Mouse (Mus musculus): Measurements from ENCODE around the gene Ncs1.

Gene Ncs1

GRCm38 (mm10) chr2:31245051-31245450, 572 bp upstream of the Ncs1 start:
- no peak for DNase-seq (ENCODE audit: low spot score in 2 of 2)

GRCm38 (mm10) chr2:31246251-31246971, 788 bp downstream of the Ncs1 start:
- DNase-seq (ENCODE audit: low spot score in 2 of 2): no peak

GRCm38 (mm10) chr2:31248856-31249255, 3.2 kb downstream of the Ncs1 start:
- no peak for DNase-seq (ENCODE audit: low spot score in 2 of 2)

- DNase-seq (ENCODE audit: low spot score in 2 of 2): no peak
Measured at GRCm38 (mm10) chr2:31252167-31252566, 6.5 kb downstream of the Ncs1 start.

GRCm38 (mm10) chr2:31253463-31253862, 7.8 kb downstream of the Ncs1 start:
- no peak for DNase-seq (ENCODE audit: low spot score in 2 of 2)

- DNase-seq (ENCODE audit: low spot score in 2 of 2): no peak
Measured at GRCm38 (mm10) chr2:31254806-31255205, 9.2 kb downstream of the Ncs1 start.

GRCm38 (mm10) chr2:31255952-31256938, 10.6 kb downstream of the Ncs1 start:
- DNase-seq (ENCODE audit: low spot score in 2 of 2): peak; percentile 79 to 86

GRCm38 (mm10) chr2:31257096-31257495, 11.5 kb downstream of the Ncs1 start:
- no peak for DNase-seq (ENCODE audit: low spot score in 2 of 2)

- peak; percentile 51 to 53 for DNase-seq (ENCODE audit: low spot score in 2 of 2)
Measured at GRCm38 (mm10) chr2:31258609-31259366, 13.2 kb downstream of the Ncs1 start.

- DNase-seq (ENCODE audit: low spot score in 2 of 2): no peak
Measured at GRCm38 (mm10) chr2:31259367-31259920, 13.8 kb downstream of the Ncs1 start.

- no peak for DNase-seq (ENCODE audit: low spot score in 2 of 2)
Measured at GRCm38 (mm10) chr2:31260549-31260948, 14.9 kb downstream of the Ncs1 start.

- DNase-seq (ENCODE audit: low spot score in 2 of 2): no peak
Measured at GRCm38 (mm10) chr2:31263039-31263461, 17.4 kb downstream of the Ncs1 start.

GRCm38 (mm10) chr2:31263746-31264378, 18.2 kb downstream of the Ncs1 start:
- no peak for DNase-seq (ENCODE audit: low spot score in 2 of 2)

- no peak for DNase-seq (ENCODE audit: low spot score in 2 of 2)
Measured at GRCm38 (mm10) chr2:31267447-31267846, 21.8 kb downstream of the Ncs1 start.

- no peak for DNase-seq (ENCODE audit: low spot score in 2 of 2)
Measured at GRCm38 (mm10) chr2:31268631-31269030, 23.0 kb downstream of the Ncs1 start.

GRCm38 (mm10) chr2:31269188-31269587, 23.6 kb downstream of the Ncs1 start:
- no peak for DNase-seq (ENCODE audit: low spot score in 2 of 2)

- no peak for DNase-seq (ENCODE audit: low spot score in 2 of 2)
Measured at GRCm38 (mm10) chr2:31269847-31270246, 24.2 kb downstream of the Ncs1 start.

- no peak for DNase-seq (ENCODE audit: low spot score in 2 of 2)
Measured at GRCm38 (mm10) chr2:31270470-31270869, 24.8 kb downstream of the Ncs1 start.

- no peak for DNase-seq (ENCODE audit: low spot score in 2 of 2)
Measured at GRCm38 (mm10) chr2:31271071-31271470, 25.4 kb downstream of the Ncs1 start.

- DNase-seq (ENCODE audit: low spot score in 2 of 2): no peak
Measured at GRCm38 (mm10) chr2:31274993-31275392, 29.4 kb downstream of the Ncs1 start.

GRCm38 (mm10) chr2:31277810-31278209, 32.2 kb downstream of the Ncs1 start:
- DNase-seq (ENCODE audit: low spot score in 2 of 2): no peak

Data from natural killer cell, adult 2 months (primary cell).